Mouse (Mus musculus): Measurements from ENCODE around the gene Gm4922.

GRCm38 (mm10) chr10:18831823-18832222, 45.2 kb upstream of the Gm4922 start:
- TF ChIP-seq CTCF (IDR thresholded peaks at IDR 0.05; ENCODE audit: control insufficient read depth, insufficient read depth, insufficient read length) (no peak), MAX (IDR thresholded peaks at IDR 0.05) (no peak), CEBPB (IDR thresholded peaks at IDR 0.05; ENCODE audit: low read depth) (no peak)

Measured in C2C12 (cell line).